Mouse (Mus musculus) neutrophil, adult 5-6 weeks (primary cell): Measurements from ENCODE around the gene Lat2. TPM values are rescaled to one million over a fixed set of nuclear protein-coding genes. Genes with fewer than 3 reads are reported as not detected.

Source experiments
- ATAC-seq: fragments of 151-379, 151-347 bp; 2 replicates; pipeline ENCODE4 v1.8.0; 2017; ENCODE audit warnings: mild to moderate bottlenecking, moderate TSS enrichment; ENCODE audit not compliant: insufficient number of reproducible peaks, poor library complexity, low FRiP score, severe bottlenecking; ENCODE audit errors: extremely low read depth
- total RNA-seq: library from RNA; stranded (forward); fragments of 200-1000 nt; gene quantifications from 2 replicates; pipeline ENCODE4 v1.2.3, GENCODE M21; 2017

Gene Lat2
- total RNA-seq, 1 experiment from 2014 or later: 170 TPM

GRCm38 (mm10) chr5:134550836-134551232 lies 64.0 kb downstream of the Lat2 start:
- no peak for ATAC-seq

Other genes with a start within 250 kb of the Lat2 start
- gene Gtf2ird1, start 158.3 kb downstream of the Lat2 start, total RNA-seq: not detected in 2 replicates
- gene Clip2, start 62.6 kb downstream of the Lat2 start, total RNA-seq: 10.4 and 28.0 TPM in 2 replicates
- not detected in 2 replicates for gene Syna, start 54.9 kb downstream of the Lat2 start, total RNA-seq
- gene Rfc2, start 33.7 kb downstream of the Lat2 start, total RNA-seq: 70.5 and 76.5 TPM in 2 replicates
- gene Eif4h, start 24.5 kb upstream of the Lat2 start, total RNA-seq: 196 and 215 TPM in 2 replicates
- 5.4 and 6.3 TPM in 2 replicates for gene Limk1, start 73.6 kb upstream of the Lat2 start, total RNA-seq
- not detected in 2 replicates for gene Eln, start 132.3 kb upstream of the Lat2 start, total RNA-seq